Mouse (Mus musculus) MEL (cell line): Measurements from ENCODE around the gene Itsn1. TPM values are rescaled to one million over a fixed set of nuclear protein-coding genes. Genes with fewer than 3 reads are reported as not detected.
A peak's percentile ranks its signal among the peaks of the same experiment; 100 is the strongest.

Source experiments
- DNase-seq: peaks from one replicate; pipeline ENCODE4 v3.0.0; 2011; ENCODE audit warnings: low read depth, low spot score
- H3K27ac ChIP-seq: 2 replicates; pipeline ENCODE4 v1.5.1; 2012; ENCODE audit warnings: low read depth, mild to moderate bottlenecking, control low read depth, low read length, moderate library complexity; ENCODE audit not compliant: control insufficient read depth
- H3K27me3 ChIP-seq, 2 experiments: fragments of 150-350 bp in 1 of 2; sonication (generic) in 1 of 2; 2 replicates each; pipeline ENCODE4 v1.6.1; 2012; ENCODE audit warnings: low read length in 2 of 2, mild to moderate bottlenecking in 2 of 2, improper control_type of control experiment in 1 of 2, moderate library complexity in 1 of 2; ENCODE audit not compliant: insufficient read depth in 2 of 2, control insufficient read depth in 1 of 2
- H3K36me3 ChIP-seq, 2 experiments: 2 replicates each; pipeline ENCODE4 v1.6.1; 2012 to 2014; ENCODE audit warnings: low read length in 2 of 2, improper control_type of control experiment in 1 of 2, inconsistent platforms in 1 of 2, mild to moderate bottlenecking in 1 of 2; ENCODE audit not compliant: insufficient read depth in 2 of 2, control insufficient read depth in 1 of 2
- H3K4me1 ChIP-seq, 2 experiments: fragments of 150-350 bp in 1 of 2; sonication (generic) in 1 of 2; 2 replicates each; pipeline ENCODE4 v1.6.1; 2012; ENCODE audit warnings: low read length in 2 of 2, improper control_type of control experiment in 1 of 2, mild to moderate bottlenecking in 1 of 2; ENCODE audit not compliant: insufficient read depth in 2 of 2, control insufficient read depth in 1 of 2
- H3K4me3 ChIP-seq, 2 experiments: fragments of 150-350 bp in 1 of 2; sonication (generic) in 1 of 2; 2 replicates each; pipeline ENCODE4 v1.5.1; 2012; ENCODE audit warnings: low read depth in 2 of 2, low read length in 2 of 2, mild to moderate bottlenecking in 2 of 2, moderate library complexity in 2 of 2, control low read depth in 1 of 2, improper control_type of control experiment in 1 of 2; ENCODE audit not compliant: control insufficient read depth in 1 of 2, insufficient read depth in 1 of 2
- H3K79me2 ChIP-seq: 2 replicates; pipeline ENCODE4 v1.6.1; 2012; ENCODE audit warnings: mild to moderate bottlenecking, low read length, moderate library complexity; ENCODE audit not compliant: control insufficient read depth, poor library complexity, insufficient read depth
- H3K9ac ChIP-seq: 2 replicates; pipeline ENCODE4 v1.6.1; 2012; ENCODE audit warnings: low read depth, mild to moderate bottlenecking, control low read depth, low read length, moderate library complexity; ENCODE audit not compliant: control insufficient read depth, poor library complexity, severe bottlenecking
- H3K9me3 ChIP-seq: fragments of 150-350 bp; sonication (generic); replicated peaks from 2 replicates; pipeline ENCODE4 v1.6.1; 2012; ENCODE audit warnings: mild to moderate bottlenecking, low read length, improper control_type of control experiment, moderate library complexity; ENCODE audit not compliant: insufficient read depth
- E2F4 ChIP-seq: IDR thresholded peaks from 2 replicates; pipeline ENCODE4 v1.6.1; 2011; ENCODE audit warnings: low read depth, low read length, improper control_type of control experiment, borderline replicate concordance
- ELF1 ChIP-seq: IDR thresholded peaks from 2 replicates; pipeline ENCODE4 v1.6.1; 2014; ENCODE audit warnings: low read depth, mild to moderate bottlenecking, inconsistent platforms, low read length, improper control_type of control experiment, moderate library complexity
- ETS1 ChIP-seq: IDR thresholded peaks from 2 replicates; pipeline ENCODE4 v1.6.1; 2012; ENCODE audit warnings: low read depth, mild to moderate bottlenecking, inconsistent platforms, low read length, improper control_type of control experiment, moderate library complexity
- JUND ChIP-seq: IDR thresholded peaks from 2 replicates; pipeline ENCODE4 v1.6.1; 2011; ENCODE audit warnings: low read depth, mild to moderate bottlenecking, improper control_type of control experiment, low read length
- KAT2A ChIP-seq: conservative IDR thresholded peaks from 2 replicates; pipeline ENCODE4 v1.6.1; 2012; ENCODE audit warnings: low read depth, low read length, improper control_type of control experiment, inconsistent platforms
- MAX ChIP-seq: IDR thresholded peaks from 2 replicates; pipeline ENCODE4 v1.6.1; 2011; ENCODE audit warnings: low read length, improper control_type of control experiment
- MXI1 ChIP-seq: IDR thresholded peaks from 2 replicates; pipeline ENCODE4 v1.6.1; 2011; ENCODE audit warnings: mild to moderate bottlenecking, low read depth, low read length, improper control_type of control experiment
- NELFE ChIP-seq: IDR thresholded peaks from 2 replicates; pipeline ENCODE4 v1.6.1; 2011; ENCODE audit warnings: low read depth, low read length, improper control_type of control experiment
- POLR2AphosphoS5 ChIP-seq: IDR thresholded peaks from 2 replicates; pipeline ENCODE4 v1.6.1; 2012; ENCODE audit warnings: low read depth, borderline replicate concordance, mild to moderate bottlenecking, inconsistent platforms, low read length, moderate library complexity, mixed read lengths
- TAL1 ChIP-seq: IDR thresholded peaks from 2 replicates; pipeline ENCODE4 v1.6.1; 2012; ENCODE audit warnings: mild to moderate bottlenecking, inconsistent platforms, low read length, moderate library complexity, mixed read lengths
- TCF12 ChIP-seq: IDR thresholded peaks from 2 replicates; pipeline ENCODE4 v1.6.1; 2014; ENCODE audit warnings: low read depth, mild to moderate bottlenecking, inconsistent platforms, low read length, improper control_type of control experiment, moderate library complexity
- USF2 ChIP-seq, 2 experiments: IDR thresholded peaks; 2 replicates each; pipeline ENCODE4 v1.6.1; 2011 to 2012; ENCODE audit warnings: improper control_type of control experiment in 2 of 2, low read length in 2 of 2, borderline replicate concordance in 1 of 2, inconsistent platforms in 1 of 2, low read depth in 1 of 2, mild to moderate bottlenecking in 1 of 2; ENCODE audit not compliant: insufficient read depth in 1 of 2
- ZC3H11A ChIP-seq: IDR thresholded peaks from 2 replicates; pipeline ENCODE4 v1.6.1; 2012; ENCODE audit warnings: low read depth, mild to moderate bottlenecking, inconsistent platforms, low read length, improper control_type of control experiment
- ZKSCAN1 ChIP-seq: IDR thresholded peaks from 2 replicates; pipeline ENCODE4 v1.6.1; 2012; ENCODE audit warnings: low read depth, mild to moderate bottlenecking, inconsistent platforms, low read length, improper control_type of control experiment, moderate library complexity
- polyA plus RNA-seq, 2 experiments: library from polyadenylated mRNA; stranded (reverse) in 1 of 2; unstranded in 1 of 2; fragments of >175 nt in 1 of 2; fragments of >200 nt in 1 of 2; gene quantifications; 2 replicates each; pipeline versions ENCODE4 v1.2.1 to v1.2.4; 2012; ENCODE audit warnings: low replicate concordance in 2 of 2, low read depth in 1 of 2; ENCODE audit not compliant: insufficient read length in 2 of 2, insufficient read depth in 1 of 2, missing spikeins in 1 of 2
- total RNA-seq: library from RNA; depleted of rRNA; stranded (reverse); fragments of 300-350 nt; gene quantifications from 2 replicates; pipeline ENCODE4 v1.2.3, GENCODE M21; 2012

Gene Itsn1
- total and polyA plus RNA-seq, 3 experiments = 14.7 to 36.5 TPM; not detected in 1

GRCm38 (mm10) chr16:91903801-91904506, 174.9 kb downstream of the Itsn1 start:
- no peak overlapping the region for H3K27ac ChIP-seq
- H3K27me3 ChIP-seq = no peaks in the 10 kb centered on the region
- H3K36me3 ChIP-seq = no peaks in the 10 kb centered on the region
- H3K9me3 ChIP-seq = no peaks in the 10 kb centered on the region
- no peaks in the 10 kb centered on the region for H3K79me2 ChIP-seq
- DNase-seq = peak; percentile 73
- TF ChIP-seq POLR2AphosphoS5 (no peak), MXI1 (no peak), USF2 (IDR thresholded peaks at IDR 0.05; ENCODE audit: borderline replicate concordance in 1 of 2, insufficient read depth in 1 of 2, low read depth in 1 of 2, low read length in 2 of 2) (no peak), ZC3H11A (no peak)
- H3K4me1 ChIP-seq = peaks cover 0 to 6% of the 10 kb centered on the region in 2 experiments; a peak in 1 of 4 replicates
- 0 out of 4 replicates have a peak overlapping the region, but pooled peaks of 1 of the 2 experiments have one; percentile 2 for H3K4me3 ChIP-seq
- no peak overlapping the region for H3K9ac ChIP-seq

GRCm38 (mm10) chr16:91905127-91905860, 176.2 kb downstream of the Itsn1 start:
- H3K36me3 ChIP-seq = no peaks in the 10 kb centered on the region
- DNase-seq = no peak
- H3K79me2 ChIP-seq = no peaks in the 10 kb centered on the region
- no peaks in the 10 kb centered on the region for H3K27me3 ChIP-seq
- H3K27ac ChIP-seq = no peak overlapping the region
- H3K4me1 ChIP-seq = 0 out of 4 replicates have a peak, but pooled peaks cover 0 to 3% of the 10 kb centered on the region in 2 experiments
- TF ChIP-seq NELFE = no peak
- TF ChIP-seq E2F4 = no peak
- TF ChIP-seq ETS1 = no peak
- TF ChIP-seq KAT2A = no peak
- TF ChIP-seq JUND = no peak
- TF ChIP-seq POLR2AphosphoS5 = no peak
- TF ChIP-seq TCF12 = no peak
- TF ChIP-seq ZKSCAN1 = no peak
- no peak for TF ChIP-seq MAX
- TF ChIP-seq ZC3H11A = no peak
- no peak for TF ChIP-seq ELF1
- TF ChIP-seq TAL1 = no peak
- TF ChIP-seq, all 39 proteins: peak for 0
- H3K9ac ChIP-seq = no peak overlapping the region
- H3K4me3 ChIP-seq = no peak overlapping the region
- no peaks in the 10 kb centered on the region for H3K9me3 ChIP-seq
